Comparison of ENCODE assay signal across 15 mouse cellular contexts in genomic region chr19:23535700-23536099, GRCm38 (mm10).
"Had no signal": no experiment of that assay in that cellular context is flagged by ENCODE, and none has a peak within 500 bp of the region (broad histone marks: within the 10 kb centered on the region; RNA-seq: fewer than 3 reads in every experiment).

No protein-coding gene starts in this region.

- H3K27ac ChIP-seq: neural tube, embryonic 15.5 days; stomach, embryonic 15.5 days; stomach, postnatal 0 days had no signal

- DNase-seq: retina, postnatal 1 day; right cerebral cortex, adult 18-20 months; right cerebral cortex, postnatal 14 days; right cerebral cortex, postnatal 25 days; right cerebral cortex, postnatal 4 days; spleen, adult 18-20 months; thymus, adult 18-20 months; thymus, adult 2 months; thymus, postnatal 14 days; thymus, postnatal 25 days; thymus, postnatal 36 days; thymus, postnatal 4 days had no signal

- H3K4me2 ChIP-seq: neural tube, embryonic 15.5 days; stomach, embryonic 15.5 days had no signal

- H3K9me3 ChIP-seq: neural tube, embryonic 15.5 days; stomach, embryonic 15.5 days had no signal

- H3K36me3 ChIP-seq: neural tube, embryonic 15.5 days; stomach, embryonic 15.5 days had no signal

- H3K27me3 ChIP-seq: neural tube, embryonic 15.5 days; stomach, embryonic 15.5 days had no signal

- H3K4me1 ChIP-seq: stomach, embryonic 15.5 days had no signal

- H3K4me3 ChIP-seq: neural tube, embryonic 15.5 days; stomach, embryonic 15.5 days had no signal

- H3K9ac ChIP-seq: neural tube, embryonic 15.5 days; stomach, embryonic 15.5 days had no signal
